Mouse (Mus musculus): Measurements from ENCODE around the gene Tmem107. TPM values are rescaled to one million over a fixed set of nuclear protein-coding genes. Genes with fewer than 3 reads are reported as not detected.
"Not testable (repeated sequence)": the region's sequence is repeated elsewhere in the genome, so short reads cannot be mapped to it uniquely, and the experiment has no call there.

Gene Tmem107
- polyA plus RNA-seq, 1 experiment from 2014 or later = 48.2 TPM

GRCm38 (mm10) chr11:69089616-69090290 lies 19.1 kb downstream of the Tmem107 start:
- Histone ChIP-seq H3K9ac (peak overlapping the region; percentile 96), H3K27me3 (no peaks in the 10 kb centered on the region), H3K4me3 (peak overlapping the region; percentile 73), H3K4me1 (peaks cover 50% of the 10 kb centered on the region), H3K27ac (peak overlapping the region; percentile 86; the same call in 1 of the 2 replicates), H3K9me3 (no peaks in the 10 kb centered on the region), H3K4me2 (peak overlapping the region; percentile 93), H3K36me3 (peaks cover 37% of the 10 kb centered on the region)
- WGBS = 87% methylated on average over 12 of the region's 12 CpGs
- ATAC-seq (ENCODE audit: insufficient number of reproducible peaks, insufficient read depth, low FRiP score, low TSS enrichment, low read depth) = no peak

- no peaks in the 10 kb centered on the region for H3K27me3 ChIP-seq
- H3K36me3 ChIP-seq = peaks cover 37% of the 10 kb centered on the region
- no peaks in the 10 kb centered on the region for H3K9me3 ChIP-seq
- peaks cover 50% of the 10 kb centered on the region for H3K4me1 ChIP-seq
- peak overlapping the region; percentile 93 for H3K4me2 ChIP-seq
- no peak for ATAC-seq (ENCODE audit: insufficient number of reproducible peaks, insufficient read depth, low FRiP score, low TSS enrichment, low read depth)
- peak overlapping the region; percentile 73; the same call in 1 of the 2 replicates for H3K4me3 ChIP-seq
- WGBS = 66% methylated on average over 6 of the region's 6 CpGs
- no peak overlapping the region for H3K27ac ChIP-seq
- H3K9ac ChIP-seq = peak overlapping the region; percentile 96
These were observed 19.8 kb downstream of the Tmem107 start for GRCm38 (mm10) chr11:69090367-69090766.

GRCm38 (mm10) chr11:69091566-69092385 lies 21.2 kb downstream of the Tmem107 start:
- H3K27ac ChIP-seq = no peak overlapping the region

GRCm38 (mm10) chr11:69092386-69092751 lies 21.8 kb downstream of the Tmem107 start:
- peaks cover 55% of the 10 kb centered on the region for H3K4me1 ChIP-seq
- no peaks in the 10 kb centered on the region for H3K9me3 ChIP-seq
- H3K4me3 ChIP-seq = 0 out of 2 replicates have a peak overlapping the region, but pooled peaks have one; percentile 1
- H3K4me2 ChIP-seq = 0 out of 2 replicates have a peak overlapping the region, but pooled peaks have one; percentile 9
- WGBS = 4% methylated on average over 3 of the region's 3 CpGs
- peaks cover 37% of the 10 kb centered on the region for H3K36me3 ChIP-seq
- H3K27me3 ChIP-seq = no peaks in the 10 kb centered on the region
- ATAC-seq (ENCODE audit: insufficient number of reproducible peaks, insufficient read depth, low FRiP score, low TSS enrichment, low read depth) = no peak
- no peak overlapping the region for H3K9ac ChIP-seq
- H3K27ac ChIP-seq = no peak overlapping the region

More at GRCm38 (mm10) chr11:69091566-69092385, 21.2 kb downstream of the Tmem107 start:
- Histone ChIP-seq H3K4me2 (no peak overlapping the region), H3K36me3 (peaks cover 37% of the 10 kb centered on the region), H3K4me3 (no peak overlapping the region), H3K9ac (peak overlapping the region; percentile 6; the same call in 1 of the 2 replicates), H3K4me1 (peaks cover 54% of the 10 kb centered on the region), H3K9me3 (no peaks in the 10 kb centered on the region), H3K27me3 (no peaks in the 10 kb centered on the region)
- ATAC-seq (ENCODE audit: insufficient number of reproducible peaks, insufficient read depth, low FRiP score, low TSS enrichment, low read depth) = no peak
- WGBS = 63% methylated on average over 7 of the region's 7 CpGs

GRCm38 (mm10) chr11:69092871-69093270 lies 22.3 kb downstream of the Tmem107 start:
- WGBS = 87% methylated on average over 4 of the region's 4 CpGs
- no peak for ATAC-seq (ENCODE audit: insufficient number of reproducible peaks, insufficient read depth, low FRiP score, low TSS enrichment, low read depth)
- Histone ChIP-seq H3K9me3 (no peaks in the 10 kb centered on the region), H3K4me1 (peaks cover 55% of the 10 kb centered on the region), H3K36me3 (peaks cover 37% of the 10 kb centered on the region), H3K9ac (no peak overlapping the region), H3K4me2 (no peak overlapping the region), H3K4me3 (0 out of 2 replicates have a peak overlapping the region, but pooled peaks have one; percentile 1), H3K27me3 (no peaks in the 10 kb centered on the region), H3K27ac (no peak overlapping the region)

- H3K4me2 ChIP-seq; H3K4me3 ChIP-seq; H3K9ac ChIP-seq; ATAC-seq (ENCODE audit: insufficient number of reproducible peaks, insufficient read depth, low FRiP score, low TSS enrichment, low read depth); H3K27me3 ChIP-seq; H3K9me3 ChIP-seq: not testable (repeated sequence)
- Histone ChIP-seq H3K36me3 (peaks cover 37% of the 10 kb centered on the region), H3K27ac (peak overlapping the region; percentile 88), H3K4me1 (peaks cover 61% of the 10 kb centered on the region)
- 88% methylated on average over 7 of the region's 7 CpGs for whole genome bisulfite sequencing
These were observed 23.2 kb downstream of the Tmem107 start for GRCm38 (mm10) chr11:69093856-69094255.

GRCm38 (mm10) chr11:69094697-69095429 lies 24.3 kb downstream of the Tmem107 start, which contains the start of gene Per1:
Gene Per1, plus strand, starts transcription at chr11:69095217.
- Histone ChIP-seq H3K27me3 (no peaks in the 10 kb centered on the region), H3K4me2 (peak within 1 kb of the TSS; percentile 98), H3K27ac (peak within 1 kb of the TSS; percentile 94), H3K4me1 (peaks cover 59% of the 10 kb centered on the region), H3K9ac (peak within 1 kb of the TSS; percentile 81), H3K4me3 (peak within 1 kb of the TSS; percentile 67), H3K9me3 (no peaks in the 10 kb centered on the region), H3K36me3 (peaks cover 31% of the 10 kb centered on the region)
- peak; percentile 91 for ATAC-seq (ENCODE audit: insufficient number of reproducible peaks, insufficient read depth, low FRiP score, low TSS enrichment, low read depth)
- under 1% methylated on average over 37 of the region's 37 CpGs for WGBS

GRCm38 (mm10) chr11:69095511-69096231 lies 25.1 kb downstream of the Tmem107 start:
- Histone ChIP-seq H3K27ac (peak overlapping the region; percentile 94), H3K4me3 (peak overlapping the region; percentile 67), H3K9me3 (no peaks in the 10 kb centered on the region), H3K4me2 (peak overlapping the region; percentile 98), H3K4me1 (peaks cover 59% of the 10 kb centered on the region), H3K9ac (peak overlapping the region; percentile 81), H3K27me3 (no peaks in the 10 kb centered on the region), H3K36me3 (peaks cover 26% of the 10 kb centered on the region)
- ATAC-seq (ENCODE audit: insufficient number of reproducible peaks, insufficient read depth, low FRiP score, low TSS enrichment, low read depth) = no peak
- WGBS = 1% methylated on average over 27 of the region's 27 CpGs

GRCm38 (mm10) chr11:69096360-69096986 lies 25.9 kb downstream of the Tmem107 start:
- Histone ChIP-seq H3K9ac (peak overlapping the region; percentile 81), H3K4me2 (peak overlapping the region; percentile 98), H3K4me3 (peak overlapping the region; percentile 67), H3K27me3 (no peaks in the 10 kb centered on the region), H3K4me1 (peaks cover 58% of the 10 kb centered on the region), H3K27ac (peak overlapping the region; percentile 94), H3K9me3 (no peaks in the 10 kb centered on the region), H3K36me3 (peaks cover 26% of the 10 kb centered on the region)
- 10% methylated on average over 9 of the region's 9 CpGs for WGBS
- peak; percentile 22; the same call in 1 of the 2 replicates for ATAC-seq (ENCODE audit: insufficient number of reproducible peaks, insufficient read depth, low FRiP score, low TSS enrichment, low read depth)

Measured in embryonic facial prominence, embryonic 13.5 days (tissue).